Comparison of ENCODE assay signal across 26 mouse cellular contexts in genomic region chr11:119678427-119678826, GRCm38 (mm10).
A peak's percentile ranks its signal among the peaks of the same experiment; 100 is the strongest.
DNase-seq lines count a peak whose midpoint lies in the region; ATAC-seq lines count a peak whose summit lies in the region.
"Had no signal": no experiment of that assay in that cellular context is flagged by ENCODE, and none has a peak within 500 bp of the region (broad histone marks: within the 10 kb centered on the region; RNA-seq: fewer than 3 reads in every experiment).

No protein-coding gene starts in this region.

- no peak overlapping the region for H3K4me2 ChIP-seq in forebrain, embryonic 16.5 days (ENCODE audit: low read length)
- H3K4me2 ChIP-seq: embryonic facial prominence, embryonic 12.5 days; hindbrain, embryonic 12.5 days; liver, embryonic 15.5 days; lung, embryonic 15.5 days; neural tube, embryonic 13.5 days had no signal

- no peaks in the 10 kb centered on the region for H3K27me3 ChIP-seq in forebrain, embryonic 16.5 days (replicated peaks; ENCODE audit: control insufficient read depth, insufficient read depth, low read length)
- H3K27me3 ChIP-seq: embryonic facial prominence, embryonic 12.5 days; hindbrain, embryonic 12.5 days; liver, embryonic 15.5 days; lung, embryonic 15.5 days; neural tube, embryonic 13.5 days had no signal

- peak; percentile 70 for DNase-seq in heart, adult 11 months
- no peak for DNase-seq in heart, adult 8-10 months (ENCODE audit: low spot score)
- DNase-seq in left cerebral cortex, postnatal 36 days (ENCODE audit: low spot score in 2 of 2) = peak; percentile 38 to 43
- no peak for DNase-seq in left cerebral cortex, adult 11 months (ENCODE audit: low spot score)
- peak; percentile 35 for DNase-seq in right cerebral cortex, postnatal 14 days
- DNase-seq in spleen, postnatal 4 days (ENCODE audit: low spot score in 2 of 2) = no peak
- no peak for DNase-seq in lung, postnatal 10 days
- DNase-seq: adrenal gland, adult 2 months; cerebellum, adult 18-20 months; gastrocnemius, postnatal 14 days; heart, adult 2 months; kidney, postnatal 25 days; liver; lung, postnatal 4 days had no signal

- intact Hi-C loops in left cerebral cortex, postnatal 36 days (cut with DNase I) = no loop called here

- peaks cover 22% of the 10 kb centered on the region for H3K4me1 ChIP-seq in forebrain, embryonic 16.5 days (replicated peaks; ENCODE audit: control insufficient read depth, insufficient read depth, low read length)

- H3K9me3 ChIP-seq in forebrain, embryonic 16.5 days (ENCODE audit: control insufficient read depth, low read length) = no peaks in the 10 kb centered on the region
- H3K9me3 ChIP-seq: embryonic facial prominence, embryonic 12.5 days; hindbrain, embryonic 12.5 days; limb, embryonic 10.5 days; liver, embryonic 15.5 days; lung, embryonic 15.5 days; neural tube, embryonic 13.5 days had no signal

- no peak overlapping the region for H3K27ac ChIP-seq in forebrain, embryonic 16.5 days (ENCODE audit: low read length)
- H3K27ac ChIP-seq: embryonic facial prominence, embryonic 12.5 days; heart, adult 2 months; hindbrain, embryonic 12.5 days; liver, embryonic 15.5 days; lung, embryonic 15.5 days; midbrain, embryonic 10.5 days; neural tube, embryonic 13.5 days had no signal

- no peaks in the 10 kb centered on the region for H3K36me3 ChIP-seq in forebrain, embryonic 16.5 days (ENCODE audit: control insufficient read depth, insufficient read depth)
- H3K36me3 ChIP-seq: embryonic facial prominence, embryonic 12.5 days; hindbrain, embryonic 12.5 days; lung, embryonic 15.5 days; neural tube, embryonic 13.5 days had no signal

- WGBS in forebrain, embryonic 16.5 days = 67% methylated on average over 5 of the region's 5 CpGs

- ATAC-seq in forebrain, embryonic 16.5 days = peak; percentile 54; the same call in 1 of the 2 replicates
- ATAC-seq: intestine, postnatal 0 days; midbrain, embryonic 16.5 days had no signal

- no peak overlapping the region for H3K9ac ChIP-seq in forebrain, embryonic 16.5 days (replicated peaks; ENCODE audit: low read depth, low read length)
- H3K9ac ChIP-seq: embryonic facial prominence, embryonic 12.5 days; hindbrain, embryonic 12.5 days; liver, embryonic 15.5 days; lung, embryonic 15.5 days; neural tube, embryonic 13.5 days had no signal

- H3K4me3 ChIP-seq in forebrain, embryonic 16.5 days (replicated peaks; ENCODE audit: low read length) = no peak overlapping the region
- H3K4me3 ChIP-seq: embryonic facial prominence, embryonic 12.5 days; erythroblast, embryonic 14.5 days; heart, adult 2 months; hindbrain, embryonic 12.5 days; limb, embryonic 10.5 days; liver, embryonic 15.5 days; lung, embryonic 15.5 days; midbrain, embryonic 10.5 days; myocyte; neural tube, embryonic 13.5 days had no signal

Comparison
In these comparisons a context has a peak if more than half of its experiments do, and no peak if none do; other contexts are left out.
1. DNase-seq: peak in heart, adult 11 months (single experiment), left cerebral cortex, postnatal 36 days (2 of 2) and right cerebral cortex, postnatal 14 days (single experiment); none in heart, adult 8-10 months (single experiment), left cerebral cortex, adult 11 months (single experiment), spleen, postnatal 4 days (0 of 2) and lung, postnatal 10 days (single experiment).